10 mouse cellular contexts compared by ENCODE assay signal in the genomic region with DNA sequence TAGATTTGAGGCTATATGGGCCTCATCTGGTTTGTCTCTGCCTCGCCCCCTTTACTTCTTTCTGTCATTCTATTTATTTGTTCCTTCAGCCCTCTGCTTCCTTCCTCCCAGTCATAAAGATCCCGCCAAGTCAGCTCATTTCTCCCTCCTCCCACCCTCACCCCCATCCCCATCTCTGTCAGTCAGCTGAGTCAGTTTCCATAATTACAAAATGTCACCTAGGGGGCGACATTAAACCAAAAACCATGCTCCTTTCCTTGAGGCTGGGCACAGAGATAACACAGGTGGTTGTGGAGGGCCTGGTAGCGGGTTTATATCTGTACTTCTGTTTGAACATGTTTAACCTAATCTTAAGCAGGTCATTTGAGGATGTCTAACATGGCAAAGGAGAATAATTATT. TPM values are rescaled to one million over a fixed set of nuclear protein-coding genes. Genes with fewer than 3 reads are reported as not detected.
DNase-seq lines count a peak whose midpoint lies in the region; ATAC-seq and TF ChIP-seq lines count a peak whose summit lies in the region.
"Had no signal": no experiment of that assay in that cellular context is flagged by ENCODE, and none has a peak within 500 bp of the region (broad histone marks: within the 10 kb centered on the region; RNA-seq: fewer than 3 reads in every experiment).

No protein-coding gene starts in this region.

- H3K9me3 ChIP-seq in CH12.LX (replicated peaks; ENCODE audit: low read length), result no peaks in the 10 kb centered on the region
- H3K9me3 ChIP-seq: embryonic facial prominence, embryonic 15.5 days; heart, embryonic 12.5 days had no signal

- peak; percentile 50 for ATAC-seq in megakaryocyte, adult 5-6 weeks (ENCODE audit: poor library complexity, severe bottlenecking)

- no peak; the same call in 1 of the 2 replicates for TF ChIP-seq EP300 in CH12.LX (IDR thresholded peaks at IDR 0.05; ENCODE audit: low read length)

- H3K79me2 ChIP-seq in CH12.LX (replicated peaks; ENCODE audit: control insufficient read depth, extremely low read depth, insufficient read depth, poor library complexity, severe bottlenecking), result peaks cover 38% of the 10 kb centered on the region

- peaks cover 21 to 90% of the 10 kb centered on the region in 2 experiments for H3K4me1 ChIP-seq in CH12.LX (ENCODE audit: control insufficient read depth in 1 of 2, insufficient read depth in 2 of 2)
- H3K4me1 ChIP-seq in bone marrow macrophage, adult 2 months (ENCODE audit: control insufficient read depth, insufficient read depth, low read length), result peaks cover 35% of the 10 kb centered on the region

- in situ Hi-C loops in CH12.LX (cut with MboI; ENCODE audit: low pct_ligation_motif_present, low pct_unique_long_range_greater_than_20kb, low sequenced_read_pairs), result no loop called here

- TF ChIP-seq RAD21 in CH12.LX (IDR thresholded peaks at IDR 0.05; ENCODE audit: low read depth, low read length), result peak; percentile 41

- TF ChIP-seq CTCF in layer of hippocampus, adult 2 months (conservative IDR thresholded peaks at IDR 0.05), result peak; percentile 52
- peak in 1 of 2 experiments; percentile 57; a peak in 2 of 4 replicates for TF ChIP-seq CTCF in CH12.LX (conservative IDR thresholded peaks at IDR 0.05 in 1 of 2, IDR thresholded peaks at IDR 0.05 in 1 of 2; ENCODE audit: low read depth in 2 of 2, low read length in 2 of 2)
- TF ChIP-seq CTCF in bone marrow macrophage, adult 2 months (IDR thresholded peaks at IDR 0.05; ENCODE audit: low read depth, low read length), result peak; percentile 55

- dilution Hi-C loops in CH12.LX (cut with MboI; ENCODE audit: extremely low pct_ligation_motif_present, extremely low pct_unique_long_range_greater_than_20kb, low sequenced_read_pairs), result no loop called here

- no peak for TF ChIP-seq POLR2A in CH12.LX (IDR thresholded peaks at IDR 0.05; ENCODE audit: low read depth, low read length)
- TF ChIP-seq POLR2A in bone marrow macrophage, adult 2 months (IDR thresholded peaks at IDR 0.05; ENCODE audit: borderline replicate concordance, low read depth, low read length), result no peak

- H3K9ac ChIP-seq in CH12.LX (ENCODE audit: insufficient read depth, low read depth), result no peak overlapping the region
- H3K9ac ChIP-seq: embryonic facial prominence, embryonic 15.5 days; heart, embryonic 12.5 days had no signal

- peaks cover 34 to 47% of the 10 kb centered on the region in 2 experiments for H3K36me3 ChIP-seq in CH12.LX (replicated peaks in 1 of 2; ENCODE audit: control insufficient read depth in 1 of 2, insufficient read depth in 1 of 2, low read length in 1 of 2)
- H3K36me3 ChIP-seq: embryonic facial prominence, embryonic 15.5 days; heart, embryonic 12.5 days had no signal

- H3K4me3 ChIP-seq in layer of hippocampus, adult 2 months, result no peak overlapping the region
- no peak overlapping the region for H3K4me3 ChIP-seq in CH12.LX (replicated peaks in 1 of 3; ENCODE audit: low read depth in 2 of 3, low read length in 2 of 3, poor library complexity in 1 of 3)
- no peak overlapping the region for H3K4me3 ChIP-seq in bone marrow macrophage, adult 2 months (ENCODE audit: insufficient read depth, low read length)
- H3K4me3 ChIP-seq: embryonic facial prominence, embryonic 15.5 days; heart, embryonic 12.5 days had no signal

- H3K27me3 ChIP-seq in CH12.LX (replicated peaks), result no peaks in the 10 kb centered on the region
- H3K27me3 ChIP-seq: embryonic facial prominence, embryonic 15.5 days; heart, embryonic 12.5 days had no signal

- H3K27ac ChIP-seq in layer of hippocampus, adult 2 months, result no peak overlapping the region
- no peak overlapping the region for H3K27ac ChIP-seq in CH12.LX (ENCODE audit: insufficient read depth, low read depth)
- H3K27ac ChIP-seq in bone marrow macrophage, adult 2 months (ENCODE audit: insufficient read depth, low read depth, low read length), result no peak overlapping the region
- H3K27ac ChIP-seq: embryonic facial prominence, embryonic 15.5 days had no signal

- no peak overlapping the region for H3K4me2 ChIP-seq in CH12.LX (ENCODE audit: insufficient read depth, low read depth, poor library complexity, severe bottlenecking)
- H3K4me2 ChIP-seq: embryonic facial prominence, embryonic 15.5 days; heart, embryonic 12.5 days had no signal

- DNase-seq in layer of hippocampus, adult 2 months (ENCODE audit: low spot score in 2 of 2), result no peak
- no peak for DNase-seq in layer of hippocampus, postnatal 10 days (ENCODE audit: low spot score in 2 of 2)
- no peak for DNase-seq in CH12.LX (ENCODE audit: extremely low read depth)
- DNase-seq in urinary bladder, postnatal 14 days (ENCODE audit: low spot score), result no peak
- DNase-seq in kidney, postnatal 10 days, result no peak
- DNase-seq: adrenal gland, adult 2 months had no signal

TF ChIP-seq in CH12.LX, 34 proteins besides CTCF, POLR2A, EP300 and RAD21:
- TF ChIP-seq BHLHE40 (IDR thresholded peaks at IDR 0.05; ENCODE audit: low read depth, low read length) (peak; percentile 31; the same call in 1 of the 2 replicates), MAFK (IDR thresholded peaks at IDR 0.05; ENCODE audit: insufficient replicate concordance, low read length) (peak; percentile 67; the same call in 1 of the 2 replicates), MEF2A (IDR thresholded peaks at IDR 0.05; ENCODE audit: borderline replicate concordance, low read depth, low read length) (peak; percentile 61; the same call in 1 of the 2 replicates), MAZ (IDR thresholded peaks at IDR 0.05; ENCODE audit: low read depth, low read length) (peak; percentile 75; the same call in 1 of the 2 replicates), CHD1 (IDR thresholded peaks at IDR 0.05; ENCODE audit: low read depth, low read length) (no peak), MYC (IDR thresholded peaks at IDR 0.05; ENCODE audit: low read depth, low read length) (0 out of 2 replicates have a peak, but pooled peaks have one; percentile 23), ETS1 (conservative IDR thresholded peaks at IDR 0.05; ENCODE audit: low read depth, low read length) (peak; percentile 64), MAX (IDR thresholded peaks at IDR 0.05; ENCODE audit: low read length) (0 out of 2 replicates have a peak, but pooled peaks have one; percentile 16), SMC3 (IDR thresholded peaks at IDR 0.05; ENCODE audit: low read depth, low read length) (peak; percentile 44), ELF1 (IDR thresholded peaks at IDR 0.05; ENCODE audit: low read depth, low read length) (no peak), E2F4 (IDR thresholded peaks at IDR 0.05; ENCODE audit: insufficient replicate concordance, low read depth, low read length) (no peak), ZKSCAN1 (IDR thresholded peaks at IDR 0.05; ENCODE audit: borderline replicate concordance, low read depth, low read length) (no peak)

RNA-seq across cellular contexts. Expression of a gene that starts 31.0 kb away (rescaled TPM):
- total RNA-seq in layer of hippocampus, adult 2 months (2021), result 10 to 100 TPM; 44.0 to 47.3 TPM
- total RNA-seq in layer of hippocampus, postnatal 10 days (2021), result 10 to 100 TPM; 41.7 to 42.1 TPM
- total RNA-seq in CH12.LX (2012; rRNA removed) (23.2 and 31.2 TPM in 2 replicates), CH12.LX (2014; rRNA removed) (55.9 and 63.0 TPM in 2 replicates)
- polyA plus RNA-seq in CH12.LX (2012; ENCODE audit: insufficient read length, low read depth), result 66.1 and 70.8 TPM in 2 replicates
- 24.3 and 26.0 TPM in 2 replicates for polyA plus RNA-seq in bone marrow macrophage, adult 2 months (2012; ENCODE audit: insufficient read depth, insufficient read length, missing spikeins)
- total RNA-seq in megakaryocyte, adult 5-6 weeks (2015), result 37.1 and 39.5 TPM in 2 replicates
- 47.1 and 50.9 TPM in 2 replicates for total RNA-seq in megakaryocyte, adult 5-6 weeks (2017)

RNA-seq across cellular contexts. Expression of a gene that starts 58.8 kb away (rescaled TPM):
- total RNA-seq in layer of hippocampus, adult 2 months (2021), result 1 to 10 TPM; 5.6 to 8.0 TPM
- 1 to 10 TPM; 5.6 to 6.9 TPM for total RNA-seq in layer of hippocampus, postnatal 10 days (2021)
- total RNA-seq in CH12.LX (2012; rRNA removed) (1.1 and 2.6 TPM in 2 replicates), CH12.LX (2014; rRNA removed) (1.4 and 2.6 TPM in 2 replicates)
- polyA plus RNA-seq in CH12.LX (2012; ENCODE audit: insufficient read length, low read depth), result 5.5 and 5.9 TPM in 2 replicates
- polyA plus RNA-seq in bone marrow macrophage, adult 2 months (2012; ENCODE audit: insufficient read depth, insufficient read length, missing spikeins), result 6.4 and 7.0 TPM in 2 replicates
- 4.5 and 12.2 TPM in 2 replicates for total RNA-seq in megakaryocyte, adult 5-6 weeks (2015)
- 4.9 and 5.0 TPM in 2 replicates for total RNA-seq in megakaryocyte, adult 5-6 weeks (2017)
